Mouse (Mus musculus) liver, adult 2 months (tissue): ENCODE results near the gene Muc20.

ENCODE experiments used
- CTCF ChIP-seq: fragments of 200-500 bp; IDR thresholded peaks from 2 replicates; pipeline ENCODE4 v1.5.1; 2011; ENCODE audit warnings: low read depth, low read length, control low read depth
- POLR2A ChIP-seq: fragments of 200-500 bp; IDR thresholded peaks from 2 replicates; pipeline ENCODE4 v1.6.1; 2011; ENCODE audit warnings: low read length, control low read depth; ENCODE audit not compliant: insufficient read depth; ENCODE audit errors: extremely low read depth

DNA sequence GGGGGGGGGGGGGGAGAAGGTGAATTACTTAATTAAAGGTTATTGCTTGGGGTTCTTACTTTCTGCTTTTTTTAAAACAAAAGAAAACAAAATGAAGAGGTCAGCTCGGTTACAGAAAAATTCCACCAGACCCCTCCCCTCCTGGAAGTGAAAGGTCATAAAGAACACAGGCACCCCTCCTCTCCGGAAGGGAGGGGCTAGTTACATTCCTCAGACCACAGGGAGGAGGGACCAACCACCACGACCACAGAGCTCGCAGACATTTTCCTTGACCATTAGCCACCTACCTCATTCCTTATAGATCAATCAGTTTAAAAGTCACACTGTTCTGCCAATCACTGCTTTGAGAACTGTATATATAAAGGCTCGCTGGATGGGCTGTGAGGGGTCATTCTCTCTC is 6.7 kb upstream of the Muc20 start:
- TF ChIP-seq POLR2A, result no peak
- no peak for TF ChIP-seq CTCF
